Mouse (Mus musculus): ENCODE results near the gene Ippk. TPM values are rescaled to one million over a fixed set of nuclear protein-coding genes. Genes with fewer than 3 reads are reported as not detected.
A peak's percentile ranks its signal among the peaks of the same experiment; 100 is the strongest.

The Ippk gene
- total RNA-seq (2014; fragmentation: Nextera tagmentation) (6.3 and 6.5 TPM in 2 replicates), total RNA-seq (2017) (13.8 and 19.4 TPM in 2 replicates)

GRCm38 (mm10) chr13:49420754-49421605 is at the start of gene Ippk:
Gene Ippk, plus strand, starts transcription at chr13:49421249.
- ATAC-seq (replicated peaks; ENCODE audit: poor library complexity, severe bottlenecking): peak; percentile 95

GRCm38 (mm10) chr13:49371428-49371899 is 49.6 kb upstream of the Ippk start:
- ATAC-seq (replicated peaks; ENCODE audit: poor library complexity, severe bottlenecking): peak; percentile 96

- ATAC-seq (replicated peaks; ENCODE audit: poor library complexity, severe bottlenecking): no peak
These were observed 48.5 kb upstream of the Ippk start for GRCm38 (mm10) chr13:49372370-49373060.

GRCm38 (mm10) chr13:49374304-49374703 is 46.7 kb upstream of the Ippk start:
- no peak for ATAC-seq (replicated peaks; ENCODE audit: poor library complexity, severe bottlenecking)

- ATAC-seq (replicated peaks; ENCODE audit: poor library complexity, severe bottlenecking): no peak
These were observed 46.3 kb upstream of the Ippk start for GRCm38 (mm10) chr13:49374730-49375129.

- no peak for ATAC-seq (replicated peaks; ENCODE audit: poor library complexity, severe bottlenecking)
These were observed 43.4 kb upstream of the Ippk start for GRCm38 (mm10) chr13:49377608-49378007.

- no peak for ATAC-seq (replicated peaks; ENCODE audit: poor library complexity, severe bottlenecking)
These were observed 41.7 kb upstream of the Ippk start for GRCm38 (mm10) chr13:49379301-49379700.

- peak; percentile 93 for ATAC-seq (replicated peaks; ENCODE audit: poor library complexity, severe bottlenecking)
These were observed 39.8 kb upstream of the Ippk start for GRCm38 (mm10) chr13:49381230-49381629.

- no peak for ATAC-seq (replicated peaks; ENCODE audit: poor library complexity, severe bottlenecking)
These were observed 38.1 kb upstream of the Ippk start for GRCm38 (mm10) chr13:49382997-49383396.

- no peak for ATAC-seq (replicated peaks; ENCODE audit: poor library complexity, severe bottlenecking)
These were observed 36.1 kb upstream of the Ippk start for GRCm38 (mm10) chr13:49384751-49385463.

- ATAC-seq (replicated peaks; ENCODE audit: poor library complexity, severe bottlenecking): peak; percentile 55
These were observed 29.7 kb upstream of the Ippk start for GRCm38 (mm10) chr13:49391374-49391773.

GRCm38 (mm10) chr13:49393579-49393978 is 27.5 kb upstream of the Ippk start:
- no peak for ATAC-seq (replicated peaks; ENCODE audit: poor library complexity, severe bottlenecking)

- ATAC-seq (replicated peaks; ENCODE audit: poor library complexity, severe bottlenecking): no peak
These were observed 26.1 kb upstream of the Ippk start for GRCm38 (mm10) chr13:49394886-49395447.

- ATAC-seq (replicated peaks; ENCODE audit: poor library complexity, severe bottlenecking): no peak
These were observed 24.3 kb upstream of the Ippk start for GRCm38 (mm10) chr13:49396798-49397197.

GRCm38 (mm10) chr13:49398191-49398590 is 22.9 kb upstream of the Ippk start:
- ATAC-seq (replicated peaks; ENCODE audit: poor library complexity, severe bottlenecking): peak; percentile 12; the same call in 1 of the 2 replicates

GRCm38 (mm10) chr13:49400139-49400538 is 20.9 kb upstream of the Ippk start:
- peak; percentile 35; the same call in 1 of the 2 replicates for ATAC-seq (replicated peaks; ENCODE audit: poor library complexity, severe bottlenecking)

GRCm38 (mm10) chr13:49402628-49403027 is 18.4 kb upstream of the Ippk start:
- ATAC-seq (replicated peaks; ENCODE audit: poor library complexity, severe bottlenecking): no peak

- no peak for ATAC-seq (replicated peaks; ENCODE audit: poor library complexity, severe bottlenecking)
These were observed 13.3 kb upstream of the Ippk start for GRCm38 (mm10) chr13:49407795-49408194.

- peak; percentile 45 for ATAC-seq (replicated peaks; ENCODE audit: poor library complexity, severe bottlenecking)
These were observed 513 bp downstream of the Ippk start for GRCm38 (mm10) chr13:49421606-49421917.

- ATAC-seq (replicated peaks; ENCODE audit: poor library complexity, severe bottlenecking): no peak
These were observed 910 bp downstream of the Ippk start for GRCm38 (mm10) chr13:49421959-49422358.
